Mouse (Mus musculus) right cerebral cortex, postnatal 4 days (tissue): ENCODE results near the gene Adarb1.
"Not testable (repeated sequence)": the region's sequence is repeated elsewhere in the genome, so short reads cannot be mapped to it uniquely, and the experiment has no call there.

ENCODE experiments used
- DNase-seq: peaks from one replicate; pipeline ENCODE4 v3.0.0-alpha.2; 2022

Adarb1 gene

GRCm38 (mm10) chr10:77305766-77306165 lies 112.3 kb downstream of the Adarb1 start:
- no peak for DNase-seq

- no peak for DNase-seq
Measured at GRCm38 (mm10) chr10:77304840-77305533, 113.1 kb downstream of the Adarb1 start.

GRCm38 (mm10) chr10:77304362-77304761 lies 113.7 kb downstream of the Adarb1 start:
- no peak for DNase-seq

GRCm38 (mm10) chr10:77300934-77301297 lies 117.2 kb downstream of the Adarb1 start:
- DNase-seq: no peak

- no peak for DNase-seq
Measured at GRCm38 (mm10) chr10:77300237-77300933, 117.7 kb downstream of the Adarb1 start.

GRCm38 (mm10) chr10:77299194-77299593 lies 118.9 kb downstream of the Adarb1 start:
- no peak for DNase-seq

- no peak for DNase-seq
Measured at GRCm38 (mm10) chr10:77298621-77299020, 119.4 kb downstream of the Adarb1 start.

GRCm38 (mm10) chr10:77294691-77295090 lies 123.4 kb downstream of the Adarb1 start:
- DNase-seq: no peak

- peak; percentile 37 for DNase-seq
Measured at GRCm38 (mm10) chr10:77290624-77291366, 127.3 kb downstream of the Adarb1 start.

GRCm38 (mm10) chr10:77289559-77289958 lies 128.5 kb downstream of the Adarb1 start:
- no peak for DNase-seq

- DNase-seq: no peak
Measured at GRCm38 (mm10) chr10:77288639-77289195, 129.4 kb downstream of the Adarb1 start.

- no peak for DNase-seq
Measured at GRCm38 (mm10) chr10:77287626-77288025, 130.4 kb downstream of the Adarb1 start.

GRCm38 (mm10) chr10:77284832-77285231 lies 133.2 kb downstream of the Adarb1 start:
- no peak for DNase-seq

GRCm38 (mm10) chr10:77282822-77283221 lies 135.2 kb downstream of the Adarb1 start:
- peak; percentile 76 for DNase-seq

GRCm38 (mm10) chr10:77282085-77282484 lies 136.0 kb downstream of the Adarb1 start:
- not testable (repeated sequence) for DNase-seq

GRCm38 (mm10) chr10:77273798-77274197 lies 144.3 kb downstream of the Adarb1 start:
- DNase-seq: no peak

- DNase-seq: no peak
Measured at GRCm38 (mm10) chr10:77272980-77273730, 144.9 kb downstream of the Adarb1 start.

GRCm38 (mm10) chr10:77269129-77269528 lies 148.9 kb downstream of the Adarb1 start:
- no peak for DNase-seq

- DNase-seq: no peak
Measured at GRCm38 (mm10) chr10:77267027-77267426, 151.0 kb downstream of the Adarb1 start.

- no peak for DNase-seq
Measured at GRCm38 (mm10) chr10:77266281-77266680, 151.8 kb downstream of the Adarb1 start.

- no peak for DNase-seq
Measured at GRCm38 (mm10) chr10:77260166-77260875, 157.7 kb downstream of the Adarb1 start.
